Mouse (Mus musculus) intestine, embryonic 15.5 days (tissue): ENCODE measurements around the gene Avp. TPM values are rescaled to one million over a fixed set of nuclear protein-coding genes. Genes with fewer than 3 reads are reported as not detected.

Source experiments
- ATAC-seq: fragments of 200-750 bp; cut with Nextera tagmentation; 2 replicates; pipeline ENCODE4 v1.8.0; 2017; ENCODE audit warnings: moderate TSS enrichment, moderate library complexity
- H3K27ac ChIP-seq: fragments of 300-500 bp; sonication (generic); 2 replicates; pipeline ENCODE4 v1.5.1; 2015; ENCODE audit warnings: mild to moderate bottlenecking, inconsistent platforms
- H3K27me3 ChIP-seq: fragments of 300-500 bp; sonication (generic); replicated peaks from 2 replicates; pipeline ENCODE4 v1.6.1; 2015; ENCODE audit warnings: inconsistent platforms
- H3K36me3 ChIP-seq: fragments of 300-500 bp; sonication (generic); 2 replicates; pipeline ENCODE4 v1.6.1; 2015; ENCODE audit warnings: inconsistent platforms
- H3K4me1 ChIP-seq: fragments of 300-500 bp; sonication (generic); replicated peaks from 2 replicates; pipeline ENCODE4 v1.6.1; 2015; ENCODE audit warnings: inconsistent platforms
- H3K4me2 ChIP-seq: fragments of 300-500 bp; sonication (generic); replicated peaks from 2 replicates; pipeline ENCODE4 v1.6.1; 2015; ENCODE audit warnings: mild to moderate bottlenecking, inconsistent platforms
- H3K4me3 ChIP-seq: fragments of 300-500 bp; sonication (generic); replicated peaks from 2 replicates; pipeline ENCODE4 v1.5.1; 2015; ENCODE audit warnings: inconsistent platforms
- H3K9ac ChIP-seq: fragments of 300-500 bp; sonication (generic); 2 replicates; pipeline ENCODE4 v1.6.1; 2015; ENCODE audit warnings: inconsistent platforms
- H3K9me3 ChIP-seq: fragments of 300-500 bp; sonication (generic); 2 replicates; pipeline ENCODE4 v1.6.1; 2016; ENCODE audit warnings: inconsistent platforms
- WGBS: fragments of 180-500 bp; shearing (Covaris S2); methylation state at CpG from one replicate; pipeline ENCODE4 v1.1.7; 2015; 5-methylcytosine and 5-hydroxymethylcytosine counted together
- polyA plus RNA-seq: library from polyadenylated mRNA; unstranded; fragments of >200 nt; fragmentation: Nextera tagmentation; extraction: Ambion mirVana; gene quantifications from 2 replicates; pipeline ENCODE4 v1.2.1, GENCODE M21; 2015

The Avp gene
- polyA plus RNA-seq, 1 experiment from 2014 or later = not detected

DNA sequence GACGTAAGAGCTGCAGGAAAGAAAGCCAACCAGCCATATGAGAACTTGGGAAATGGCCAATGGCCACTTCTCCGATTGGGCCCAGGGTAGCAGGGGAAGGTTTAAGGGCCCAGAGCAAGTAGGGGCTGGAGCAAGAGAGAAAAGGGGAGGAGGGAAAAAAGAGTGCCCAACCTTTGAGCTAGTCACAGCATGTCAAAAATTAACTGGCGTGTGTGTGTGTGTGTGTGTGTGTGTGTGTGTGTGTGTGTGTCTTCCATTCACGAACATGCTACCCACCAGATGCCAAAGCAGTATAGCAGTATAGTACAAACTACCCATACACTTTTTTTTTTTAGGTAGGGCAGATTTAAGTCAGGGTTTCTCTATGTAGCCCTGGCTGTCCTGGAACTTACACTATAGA lies 13.4 kb downstream of the Avp start:
- peaks cover 6% of the 10 kb centered on the region for H3K36me3 ChIP-seq
- H3K4me1 ChIP-seq = peaks cover 9% of the 10 kb centered on the region
- no peak overlapping the region for H3K27ac ChIP-seq
- H3K27me3 ChIP-seq = no peaks in the 10 kb centered on the region
- no peak overlapping the region for H3K4me2 ChIP-seq
- WGBS = 76% methylated on average over 4 of the region's 4 CpGs
- ATAC-seq = no peak
- no peak overlapping the region for H3K4me3 ChIP-seq
- no peak overlapping the region for H3K9ac ChIP-seq
- no peaks in the 10 kb centered on the region for H3K9me3 ChIP-seq

DNA sequence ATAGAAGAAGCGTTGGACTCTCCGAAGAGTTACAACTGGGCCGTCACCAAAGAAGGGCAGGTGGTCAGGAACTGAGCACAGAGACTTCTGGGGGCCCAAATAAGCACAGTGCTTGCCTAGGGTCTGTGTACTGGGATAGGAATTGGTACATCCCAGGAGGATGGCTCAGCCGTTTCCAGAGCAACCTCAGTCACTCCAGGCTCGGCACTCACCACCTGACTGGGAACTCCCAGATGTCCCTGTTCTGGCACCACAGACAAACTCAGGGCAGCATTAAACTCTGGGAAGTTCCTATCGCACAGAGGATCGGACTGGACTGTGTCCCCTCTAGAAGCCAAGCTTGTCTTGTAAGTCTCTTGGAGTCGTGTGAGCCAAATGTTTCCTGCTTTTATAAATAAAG lies 17.4 kb downstream of the Avp start:
- Histone ChIP-seq H3K36me3 (peaks cover 6% of the 10 kb centered on the region), H3K9ac (peak overlapping the region; percentile 88; the same call in 1 of the 2 replicates), H3K9me3 (no peaks in the 10 kb centered on the region), H3K27me3 (no peaks in the 10 kb centered on the region), H3K4me2 (peak overlapping the region; percentile 81), H3K4me1 (peaks cover 16% of the 10 kb centered on the region), H3K4me3 (peak overlapping the region; percentile 93; the same call in 1 of the 2 replicates), H3K27ac (no peak overlapping the region)
- ATAC-seq = no peak
- 81% methylated on average over 8 of the region's 8 CpGs for WGBS

DNA sequence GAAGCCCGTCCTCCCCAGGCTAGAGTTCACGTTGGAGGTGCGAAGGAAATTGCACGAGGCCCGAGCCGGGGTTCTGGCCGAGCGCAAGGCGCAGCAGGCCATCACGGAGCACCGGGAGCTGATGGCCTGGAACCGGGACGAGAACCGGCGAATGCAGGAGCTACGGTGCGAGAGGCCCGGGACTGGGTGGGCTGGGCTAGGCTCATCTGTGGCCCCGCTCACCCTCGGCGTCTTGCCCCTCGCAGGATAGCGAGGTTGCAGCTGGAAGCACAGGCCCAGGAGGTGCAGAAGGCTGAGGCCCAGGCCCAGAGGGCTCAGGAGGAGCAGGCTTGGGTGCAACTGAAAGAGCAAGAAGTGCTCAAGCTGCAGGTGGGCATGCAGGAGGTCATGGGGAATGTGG lies 18.3 kb downstream of the Avp start:
- Histone ChIP-seq H3K4me3 (peak overlapping the region; percentile 93), H3K9ac (peak overlapping the region; percentile 88), H3K4me2 (peak overlapping the region; percentile 81), H3K4me1 (peaks cover 16% of the 10 kb centered on the region), H3K27me3 (no peaks in the 10 kb centered on the region), H3K36me3 (peaks cover 6% of the 10 kb centered on the region), H3K9me3 (no peaks in the 10 kb centered on the region), H3K27ac (0 out of 2 replicates have a peak overlapping the region, but pooled peaks have one; percentile 40)
- 0% methylated on average over 19 of the region's 23 CpGs for WGBS
- ATAC-seq = no peak

DNA sequence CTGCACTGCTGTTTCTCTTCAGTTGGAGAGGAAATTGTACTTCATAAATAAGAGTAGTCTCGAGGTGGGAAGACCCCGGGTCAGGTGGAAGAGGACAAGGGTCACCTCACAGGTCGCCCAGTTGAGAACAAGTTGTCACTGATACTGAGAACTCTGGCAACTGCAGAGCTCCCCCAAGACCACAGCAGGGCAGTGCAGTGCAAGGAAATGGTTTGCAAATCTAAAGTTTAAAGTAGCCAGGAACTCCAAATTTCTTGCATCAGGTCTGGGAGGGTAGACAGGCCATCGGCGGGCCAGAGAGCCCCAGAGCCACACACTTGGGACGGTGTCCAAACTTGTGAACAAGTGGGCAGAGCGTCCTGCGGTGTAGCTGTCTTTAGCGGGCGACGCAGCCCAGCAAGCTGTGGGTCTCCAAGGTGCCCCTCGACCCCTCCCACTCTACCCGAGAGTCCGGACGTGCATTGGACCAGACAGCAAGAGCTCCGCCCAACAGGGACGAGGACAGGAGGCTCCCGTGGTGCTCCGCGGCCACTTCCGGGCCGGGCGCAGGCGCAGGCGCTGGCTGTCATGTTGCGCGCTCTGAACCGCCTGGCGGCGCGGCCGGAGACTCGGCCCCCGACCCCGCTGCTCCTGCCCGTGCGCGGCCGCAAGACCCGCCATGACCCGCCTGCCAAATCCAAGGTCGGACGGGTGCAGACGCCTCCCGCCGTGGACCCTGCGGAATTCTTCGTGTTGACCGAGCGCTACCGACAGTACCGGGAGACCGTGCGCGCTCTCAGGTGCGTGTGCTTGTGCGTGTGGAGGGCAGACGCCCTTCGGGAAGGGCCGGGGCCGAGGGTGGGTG lies 18.9 kb downstream of the Avp start, which contains the start of gene Mrps26:
Gene Mrps26, plus strand, starts transcription at position 531 of the 844 bp plus-strand sequence.
- under 1% methylated on average over 61 of the region's 61 CpGs for WGBS
- peak within 1 kb of the TSS; percentile 70 for H3K27ac ChIP-seq
- peak within 1 kb of the TSS; percentile 93 for H3K4me3 ChIP-seq
- peak; percentile 100 for ATAC-seq
- peak within 1 kb of the TSS; percentile 81 for H3K4me2 ChIP-seq
- H3K9me3 ChIP-seq = no peaks in the 10 kb centered on the region
- H3K9ac ChIP-seq = peak within 1 kb of the TSS; percentile 88
- peaks cover 6% of the 10 kb centered on the region for H3K36me3 ChIP-seq
- peaks cover 16% of the 10 kb centered on the region for H3K4me1 ChIP-seq
- no peaks in the 10 kb centered on the region for H3K27me3 ChIP-seq

DNA sequence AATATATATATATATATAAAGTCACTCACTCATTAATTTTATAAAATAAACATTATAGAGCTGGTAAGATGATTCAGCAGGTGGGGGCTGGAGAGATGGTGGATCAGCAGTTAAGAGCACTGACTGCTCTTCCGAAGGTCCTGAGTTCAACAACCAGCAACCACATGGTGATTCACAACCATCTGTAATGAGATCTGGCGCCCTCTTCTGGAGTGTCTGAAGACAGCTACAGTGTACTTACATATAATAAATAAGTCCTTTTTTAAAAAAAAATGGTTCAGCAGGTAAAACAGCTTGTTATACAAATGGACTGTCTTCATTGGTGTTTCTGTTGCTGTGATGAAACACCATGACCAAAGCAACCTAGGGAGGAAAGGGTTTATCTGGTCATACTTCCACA lies 24.3 kb downstream of the Avp start:
- 76% methylated on average over 2 of the region's 2 CpGs for WGBS
- H3K4me3 ChIP-seq = no peak overlapping the region
- no peak overlapping the region for H3K27ac ChIP-seq
- peaks cover 9% of the 10 kb centered on the region; the same call in 1 of the 2 replicates for H3K36me3 ChIP-seq
- no peaks in the 10 kb centered on the region for H3K27me3 ChIP-seq
- H3K4me1 ChIP-seq = peaks cover 5% of the 10 kb centered on the region
- no peaks in the 10 kb centered on the region for H3K9me3 ChIP-seq
- ATAC-seq = no peak
- no peak overlapping the region for H3K4me2 ChIP-seq
- no peak overlapping the region for H3K9ac ChIP-seq

DNA sequence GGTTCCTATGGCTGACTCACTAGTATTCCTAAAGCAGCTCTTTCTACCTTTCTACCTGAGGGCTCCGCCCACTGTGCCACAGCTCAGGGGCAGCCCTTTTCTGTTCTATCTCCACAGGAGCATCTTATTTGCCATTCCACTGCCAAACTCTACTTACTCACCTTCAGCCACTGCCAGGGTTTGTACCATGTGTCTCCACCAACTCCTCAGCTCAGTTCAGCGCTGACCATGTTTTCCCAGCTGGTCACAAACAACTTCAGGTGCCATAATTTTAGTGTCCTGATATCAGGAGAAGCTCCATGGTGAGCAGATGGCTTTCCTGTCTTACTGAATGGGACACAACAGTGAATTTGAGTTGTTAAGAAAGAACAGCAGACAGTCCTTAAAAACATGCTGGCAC lies 24.9 kb downstream of the Avp start:
- no peak overlapping the region for H3K4me3 ChIP-seq

GRCm38 (mm10) chr2:130556292-130556691 lies 26.1 kb downstream of the Avp start:
- Histone ChIP-seq H3K36me3 (peaks cover 14% of the 10 kb centered on the region; the same call in 1 of the 2 replicates), H3K9me3 (no peaks in the 10 kb centered on the region), H3K9ac (no peak overlapping the region), H3K27ac (no peak overlapping the region), H3K27me3 (no peaks in the 10 kb centered on the region), H3K4me1 (no peaks in the 10 kb centered on the region), H3K4me3 (no peak overlapping the region), H3K4me2 (no peak overlapping the region)
- 76% methylated on average over 1 of the region's 1 CpGs for WGBS
- ATAC-seq = no peak

More for the DNA sequence above, 24.9 kb downstream of the Avp start:
- no peaks in the 10 kb centered on the region for H3K9me3 ChIP-seq
- H3K27me3 ChIP-seq = no peaks in the 10 kb centered on the region
- H3K27ac ChIP-seq = no peak overlapping the region
- no peak overlapping the region for H3K9ac ChIP-seq
- ATAC-seq = no peak
- H3K4me1 ChIP-seq = no peaks in the 10 kb centered on the region; the same call in 1 of the 2 replicates
- WGBS = 92% methylated on average over 2 of the region's 2 CpGs
- H3K36me3 ChIP-seq = peaks cover 11% of the 10 kb centered on the region; the same call in 1 of the 2 replicates
- H3K4me2 ChIP-seq = no peak overlapping the region

DNA sequence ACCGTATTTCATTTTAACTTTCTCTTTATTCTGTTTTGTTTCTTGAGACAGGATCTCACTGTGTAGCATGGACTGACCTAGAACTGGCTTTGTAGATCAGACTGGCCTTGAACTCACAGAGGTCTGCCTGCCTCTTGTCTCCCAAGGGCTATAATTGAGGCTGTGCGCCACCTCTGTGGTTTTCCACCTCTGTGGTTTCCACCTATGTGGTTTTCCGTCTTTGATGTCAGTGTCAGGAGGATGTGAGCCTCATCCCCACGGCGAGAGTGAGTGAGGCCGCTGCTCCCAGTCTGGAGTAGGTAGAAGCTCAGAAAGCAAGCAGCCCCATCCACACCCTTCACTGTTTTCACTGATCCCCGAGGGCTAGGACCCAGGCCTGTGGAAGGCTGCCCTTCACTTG lies 27.5 kb downstream of the Avp start:
- H3K27me3 ChIP-seq = no peaks in the 10 kb centered on the region
- whole genome bisulfite sequencing = 88% methylated on average over 7 of the region's 7 CpGs
- H3K9me3 ChIP-seq = no peaks in the 10 kb centered on the region
- no peak overlapping the region for H3K27ac ChIP-seq
- peaks cover 14% of the 10 kb centered on the region; the same call in 1 of the 2 replicates for H3K36me3 ChIP-seq
- H3K9ac ChIP-seq = no peak overlapping the region
- ATAC-seq = no peak
- no peak overlapping the region for H3K4me3 ChIP-seq
- no peaks in the 10 kb centered on the region for H3K4me1 ChIP-seq
- H3K4me2 ChIP-seq = no peak overlapping the region

GRCm38 (mm10) chr2:130546957-130547356 lies 35.4 kb downstream of the Avp start:
- Histone ChIP-seq H3K36me3 (peaks cover 30% of the 10 kb centered on the region), H3K9ac (no peak overlapping the region), H3K27me3 (no peaks in the 10 kb centered on the region), H3K27ac (no peak overlapping the region), H3K9me3 (no peaks in the 10 kb centered on the region), H3K4me1 (no peaks in the 10 kb centered on the region), H3K4me2 (no peak overlapping the region), H3K4me3 (no peak overlapping the region)
- 88% methylated on average over 8 of the region's 8 CpGs for WGBS
- no peak for ATAC-seq

GRCm38 (mm10) chr2:130540266-130540665 lies 42.1 kb downstream of the Avp start:
- Histone ChIP-seq H3K27ac (no peak overlapping the region), H3K27me3 (no peaks in the 10 kb centered on the region), H3K4me2 (no peak overlapping the region), H3K9ac (no peak overlapping the region), H3K9me3 (no peaks in the 10 kb centered on the region), H3K36me3 (peaks cover 46% of the 10 kb centered on the region), H3K4me3 (no peak overlapping the region), H3K4me1 (no peaks in the 10 kb centered on the region)
- WGBS = 86% methylated on average over 9 of the region's 9 CpGs
- no peak for ATAC-seq

- H3K36me3 ChIP-seq = peaks cover 38% of the 10 kb centered on the region
- H3K4me2 ChIP-seq = no peak overlapping the region
- no peaks in the 10 kb centered on the region for H3K9me3 ChIP-seq
- H3K4me3 ChIP-seq = no peak overlapping the region
- H3K4me1 ChIP-seq = no peaks in the 10 kb centered on the region
- no peak overlapping the region for H3K9ac ChIP-seq
- WGBS = 91% methylated on average over 8 of the region's 8 CpGs
- no peak overlapping the region for H3K27ac ChIP-seq
- H3K27me3 ChIP-seq = no peaks in the 10 kb centered on the region
- no peak for ATAC-seq
These were observed 43.3 kb downstream of the Avp start for GRCm38 (mm10) chr2:130538876-130539546.

GRCm38 (mm10) chr2:130536890-130537289 lies 45.5 kb downstream of the Avp start:
- ATAC-seq = no peak
- no peaks in the 10 kb centered on the region for H3K4me1 ChIP-seq
- no peaks in the 10 kb centered on the region for H3K27me3 ChIP-seq
- H3K9me3 ChIP-seq = no peaks in the 10 kb centered on the region
- H3K9ac ChIP-seq = no peak overlapping the region
- WGBS = 73% methylated on average over 3 of the region's 3 CpGs
- H3K27ac ChIP-seq = no peak overlapping the region
- H3K4me3 ChIP-seq = no peak overlapping the region
- H3K4me2 ChIP-seq = no peak overlapping the region
- H3K36me3 ChIP-seq = peaks cover 30% of the 10 kb centered on the region
